Mouse (Mus musculus) inflammation-experienced regulatory T-cells, adult 6 months (primary cell): ENCODE data around the gene Tatdn2. TPM values are rescaled to one million over a fixed set of nuclear protein-coding genes. Genes with fewer than 3 reads are reported as not detected.

Source experiments
- ATAC-seq: one replicate; pipeline ENCODE4 v1.8.0; 2017
- polyA plus RNA-seq, 3 experiments: library from polyadenylated mRNA; unstranded; fragments of 100-300 nt; shearing (Covaris generic); gene quantifications; one replicate each; pipeline ENCODE4 v1.2.1; 2017

Tatdn2 gene
- polyA plus RNA-seq, 3 experiments from 2014 or later = 3.2 to 7.7 (median 7.5) TPM

DNA sequence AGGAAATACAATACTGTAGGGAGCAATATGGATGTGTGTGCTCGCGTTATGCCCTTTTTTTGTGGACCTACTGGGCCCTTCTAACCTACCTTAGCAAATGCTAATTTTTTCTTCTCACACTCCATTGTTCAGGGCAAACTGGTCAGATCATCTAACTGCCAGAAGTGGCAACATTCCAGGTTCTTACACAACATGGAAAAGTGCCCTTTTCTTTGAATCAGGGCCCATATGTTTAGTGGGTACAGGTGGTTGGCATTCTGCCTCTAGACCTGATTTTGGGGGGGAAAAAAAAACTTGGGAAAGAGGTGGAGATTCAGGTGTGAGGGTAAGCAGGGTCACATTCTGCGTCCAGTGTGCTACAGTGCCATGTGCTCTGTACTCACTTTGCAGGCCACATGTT, 20.7 kb downstream of the Tatdn2 start:
- no peak for ATAC-seq

- ATAC-seq = no peak
Measured at GRCm38 (mm10) chr6:113719878-113720277, 23.0 kb downstream of the Tatdn2 start, which contains the start of gene Ghrl. Ghrl (minus strand) TSS chr6:113719880.

DNA sequence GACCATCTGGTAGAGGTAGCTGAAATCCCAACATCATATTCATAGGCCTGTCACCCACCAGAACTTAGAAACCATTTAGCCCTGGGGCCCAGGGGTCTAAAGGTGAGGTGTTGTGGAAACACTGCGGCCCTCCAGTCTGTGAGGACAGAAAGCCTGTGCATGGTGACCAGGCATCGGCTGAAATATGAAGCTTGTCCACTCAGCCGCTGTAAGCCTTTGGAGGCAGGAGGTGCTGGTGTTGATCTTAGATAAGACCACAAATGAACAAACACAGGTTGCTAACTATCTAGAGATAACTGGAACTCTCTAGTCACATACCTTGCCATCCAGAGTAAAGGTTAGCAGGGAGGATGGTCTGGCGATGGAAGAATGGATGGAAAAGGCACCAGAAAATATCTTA, 24.2 kb downstream of the Tatdn2 start:
- no peak for ATAC-seq

GRCm38 (mm10) chr6:113728181-113728580, 31.3 kb downstream of the Tatdn2 start:
- no peak for ATAC-seq

- no peak for ATAC-seq
Measured at GRCm38 (mm10) chr6:113731296-113731695, 34.4 kb downstream of the Tatdn2 start.

GRCm38 (mm10) chr6:113737318-113738046, 40.6 kb downstream of the Tatdn2 start:
- no peak for ATAC-seq

DNA sequence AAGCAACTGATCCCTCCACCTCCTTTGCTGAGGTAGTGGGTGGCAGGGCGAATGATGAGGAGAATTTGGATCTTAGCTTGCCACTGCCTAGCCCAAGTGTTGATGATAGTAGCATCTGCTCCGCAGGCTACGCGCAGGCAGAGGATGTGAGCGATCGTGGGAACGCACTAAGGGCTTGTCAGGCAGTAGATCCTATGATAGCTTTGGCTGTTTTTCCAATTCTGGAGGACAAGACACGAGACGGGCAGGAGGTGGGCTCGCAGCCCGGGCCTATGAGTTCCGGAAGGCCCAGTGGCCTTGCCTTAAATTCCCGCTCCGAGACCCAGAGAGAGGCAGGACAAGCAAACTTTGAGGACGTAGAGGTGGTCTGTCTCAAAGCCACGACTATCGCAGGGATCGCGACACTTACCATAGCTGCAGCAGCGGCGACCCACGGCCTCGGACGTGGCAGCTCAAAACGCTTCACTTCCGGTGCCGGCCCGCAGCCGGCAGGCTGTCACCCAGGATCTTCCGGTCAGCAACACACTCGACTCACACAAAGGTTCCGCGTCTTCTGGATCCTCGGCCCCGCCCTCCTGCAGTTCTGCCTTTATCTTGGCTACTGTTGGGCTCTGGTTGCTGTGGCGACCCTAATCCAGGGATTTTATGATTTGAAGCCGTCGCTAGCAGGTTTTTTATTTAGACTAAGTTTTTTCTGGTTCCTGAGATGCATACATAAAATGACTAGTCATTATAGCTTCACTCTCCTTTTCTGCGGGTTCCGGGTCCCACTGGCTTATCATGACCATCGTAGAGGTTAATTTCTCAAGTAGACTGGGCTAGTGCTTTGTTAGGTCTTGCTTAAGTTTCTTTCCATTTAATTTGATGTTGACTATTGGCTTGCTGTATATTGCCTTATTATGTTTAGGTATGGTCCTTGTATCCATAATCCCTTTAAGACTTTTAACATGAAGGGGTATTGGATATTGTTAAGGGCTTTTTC, 43.7 kb downstream of the Tatdn2 start, which contains the start of gene Sec13:
Gene Sec13, minus strand, starts transcription at position 508 of the 982 bp plus-strand sequence.
- peak; percentile 92 for ATAC-seq

GRCm38 (mm10) chr6:113741425-113741824, 44.6 kb downstream of the Tatdn2 start:
- ATAC-seq = no peak

DNA sequence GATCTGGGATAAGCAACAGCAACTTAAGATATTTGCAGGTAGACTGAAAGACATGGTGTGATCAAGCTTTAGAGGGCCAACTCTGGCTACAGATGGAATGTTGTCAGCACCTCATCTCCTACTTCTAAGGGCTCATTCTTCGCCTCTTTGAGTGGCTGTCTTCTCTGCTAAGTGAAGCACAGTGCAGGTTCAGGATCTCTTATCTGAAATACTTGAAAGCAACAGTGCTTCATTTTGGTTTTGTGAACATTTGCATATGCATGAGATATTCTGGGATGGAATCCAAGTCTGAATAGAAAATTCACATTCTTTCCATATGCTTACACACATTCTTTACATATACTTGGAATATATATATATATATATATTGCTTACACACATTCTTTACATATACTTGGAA, 45.5 kb downstream of the Tatdn2 start:
- ATAC-seq = no peak

GRCm38 (mm10) chr6:113743111-113743510, 46.3 kb downstream of the Tatdn2 start:
- no peak for ATAC-seq

- ATAC-seq = no peak
Measured at GRCm38 (mm10) chr6:113745117-113745516, 48.3 kb downstream of the Tatdn2 start.

DNA sequence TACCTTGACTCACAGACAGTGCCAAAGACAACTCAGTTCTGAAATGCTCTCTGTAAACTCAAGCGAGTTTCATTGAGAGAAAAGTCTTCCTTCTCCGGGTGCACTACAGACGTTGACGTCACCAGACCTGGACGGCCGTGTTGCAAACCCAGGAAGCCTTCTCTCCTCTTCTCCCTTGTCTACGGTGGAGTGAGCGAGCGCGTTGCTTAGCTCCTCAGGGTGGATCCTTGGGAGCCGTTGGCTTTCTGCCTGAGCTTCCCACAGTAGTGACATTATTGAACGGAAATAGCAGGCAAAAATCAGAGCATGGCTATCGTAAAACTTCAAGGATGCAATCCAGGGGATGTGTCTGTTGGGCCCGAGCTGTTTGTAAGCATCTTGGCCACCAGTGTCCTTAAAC, 50.4 kb downstream of the Tatdn2 start:
- ATAC-seq = no peak

- no peak for ATAC-seq
Measured at GRCm38 (mm10) chr6:113748351-113748750, 51.5 kb downstream of the Tatdn2 start.

GRCm38 (mm10) chr6:113749119-113749685, 52.4 kb downstream of the Tatdn2 start:
- ATAC-seq = peak; percentile 28

Other genes starting within 250 kb of the Tatdn2 start
- 1 to 10 TPM in 2 of 3 experiments, under 1 TPM in 1; 0.69 to 8.2 (median 1.9) TPM for gene Il17re, start 238.6 kb upstream of the Tatdn2 start, polyA plus RNA-seq
- gene Il17rc, start 225.6 kb upstream of the Tatdn2 start, polyA plus RNA-seq = under 1 TPM in 2 of 3 experiments, not detected in 1; 0.32 to 0.47 TPM
- gene Creld1, start 213.8 kb upstream of the Tatdn2 start, polyA plus RNA-seq = 1 to 10 TPM; 6.1 to 9.2 (median 8.1) TPM
- under 1 TPM in 1 of 3 experiments, not detected in 2; 0.17 TPM for gene Prrt3, start 195.1 kb upstream of the Tatdn2 start, polyA plus RNA-seq
- gene Emc3, start 165.4 kb upstream of the Tatdn2 start, polyA plus RNA-seq = 10 to 100 TPM; 57.0 to 69.1 (median 62.4) TPM
- gene Fancd2, start 165.4 kb upstream of the Tatdn2 start, polyA plus RNA-seq = 1 to 10 TPM; 1.4 to 9.7 (median 2.0) TPM
- gene Fancd2os, start 96.3 kb upstream of the Tatdn2 start, polyA plus RNA-seq = not detected
- 100 to 1,000 TPM; 274 to 315 (median 285) TPM for gene Brk1, start 92.3 kb upstream of the Tatdn2 start, polyA plus RNA-seq
- gene Vhl, start 73.1 kb upstream of the Tatdn2 start, polyA plus RNA-seq = 10 to 100 TPM in 2 of 3 experiments, 1 to 10 TPM in 1; 9.9 to 12.3 (median 12.0) TPM
- gene Irak2, start 58.6 kb upstream of the Tatdn2 start, polyA plus RNA-seq = 10 to 100 TPM; 18.1 to 35.7 (median 21.5) TPM
- under 1 TPM in 2 of 3 experiments, not detected in 1; 0.64 to 0.73 TPM for gene Ghrl, start 22.8 kb downstream of the Tatdn2 start, polyA plus RNA-seq
- gene Sec13, start 43.7 kb downstream of the Tatdn2 start, polyA plus RNA-seq = 100 to 1,000 TPM; 145 to 155 (median 153) TPM